Mouse (Mus musculus): ENCODE results near the gene Zfp738. TPM values are rescaled to one million over a fixed set of nuclear protein-coding genes. Genes with fewer than 3 reads are reported as not detected.
"Not testable (repeated sequence)": the region's sequence is repeated elsewhere in the genome, so short reads cannot be mapped to it uniquely, and the experiment has no call there.

Zfp738 gene
- polyA plus RNA-seq, 1 experiment from 2014 or later: 4.0 TPM

- H3K27ac ChIP-seq (replicated peaks): peak overlapping the region; percentile 69; the same call in 1 of the 2 replicates
- DNase-seq (ENCODE audit: low spot score) (peak; percentile 89), ATAC-seq (ENCODE audit: low FRiP score, low TSS enrichment) (peak; percentile 97)
- under 1% methylated on average over 17 of the region's 17 CpGs for WGBS
- no peaks in the 10 kb centered on the region for H3K27me3 ChIP-seq (ENCODE audit: control insufficient read depth, insufficient read depth, low read length)
- H3K36me3 ChIP-seq (ENCODE audit: control insufficient read depth, insufficient read depth, low read length): no peaks in the 10 kb centered on the region
- H3K9me3 ChIP-seq (ENCODE audit: control insufficient read depth, low read length): no peaks in the 10 kb centered on the region
- no peaks in the 10 kb centered on the region for H3K4me1 ChIP-seq (replicated peaks; ENCODE audit: control insufficient read depth, insufficient read depth)
- peak overlapping the region; percentile 82 for H3K4me3 ChIP-seq (ENCODE audit: low read depth, low read length)
- peak overlapping the region; percentile 82 for H3K4me2 ChIP-seq (replicated peaks; ENCODE audit: low read depth)
- peak; percentile 19; the same call in 1 of the 2 replicates for TF ChIP-seq CTCF (IDR thresholded peaks at IDR 0.05; ENCODE audit: low read depth)
- TF ChIP-seq EP300 (optimal IDR thresholded peaks at IDR 0.05): no peak
- peak overlapping the region; percentile 77 for H3K9ac ChIP-seq (ENCODE audit: low read length)
These were observed 37.1 kb upstream of the Zfp738 start for GRCm38 (mm10) chr13:67723848-67724479.

DNA sequence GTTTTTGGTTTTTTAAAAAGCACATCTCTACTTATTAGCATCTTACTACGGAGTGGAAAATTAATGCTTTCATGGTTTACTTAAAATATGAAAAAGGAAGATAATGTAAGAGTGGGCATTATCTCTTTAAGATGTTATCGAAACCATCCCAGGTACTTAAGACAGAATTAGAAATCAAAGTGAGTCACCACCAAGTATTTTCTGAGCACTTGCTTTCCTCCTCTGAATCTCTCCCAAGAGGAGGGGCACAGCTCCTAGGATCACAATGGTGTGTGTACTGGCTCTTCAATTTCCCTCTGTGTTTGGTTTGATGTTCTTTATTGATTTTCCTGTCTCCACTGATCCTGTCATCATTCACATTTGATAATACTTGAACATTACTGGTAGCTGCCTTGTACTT is 3.0 kb downstream of the Zfp738 start:
- Histone ChIP-seq H3K4me3 (ENCODE audit: low read depth, low read length) (peak overlapping the region; percentile 72), H3K4me2 (replicated peaks; ENCODE audit: low read depth) (peak overlapping the region; percentile 30)
- not testable (repeated sequence) for H3K4me1 ChIP-seq (replicated peaks; ENCODE audit: control insufficient read depth, insufficient read depth); H3K9ac ChIP-seq (ENCODE audit: low read length); H3K36me3 ChIP-seq (ENCODE audit: control insufficient read depth, insufficient read depth, low read length); H3K27ac ChIP-seq (replicated peaks); DNase-seq (ENCODE audit: low spot score); ATAC-seq (ENCODE audit: low FRiP score, low TSS enrichment); H3K9me3 ChIP-seq (ENCODE audit: control insufficient read depth, low read length); H3K27me3 ChIP-seq (ENCODE audit: control insufficient read depth, insufficient read depth, low read length)
- 54% methylated on average over 2 of the region's 2 CpGs for WGBS

DNA sequence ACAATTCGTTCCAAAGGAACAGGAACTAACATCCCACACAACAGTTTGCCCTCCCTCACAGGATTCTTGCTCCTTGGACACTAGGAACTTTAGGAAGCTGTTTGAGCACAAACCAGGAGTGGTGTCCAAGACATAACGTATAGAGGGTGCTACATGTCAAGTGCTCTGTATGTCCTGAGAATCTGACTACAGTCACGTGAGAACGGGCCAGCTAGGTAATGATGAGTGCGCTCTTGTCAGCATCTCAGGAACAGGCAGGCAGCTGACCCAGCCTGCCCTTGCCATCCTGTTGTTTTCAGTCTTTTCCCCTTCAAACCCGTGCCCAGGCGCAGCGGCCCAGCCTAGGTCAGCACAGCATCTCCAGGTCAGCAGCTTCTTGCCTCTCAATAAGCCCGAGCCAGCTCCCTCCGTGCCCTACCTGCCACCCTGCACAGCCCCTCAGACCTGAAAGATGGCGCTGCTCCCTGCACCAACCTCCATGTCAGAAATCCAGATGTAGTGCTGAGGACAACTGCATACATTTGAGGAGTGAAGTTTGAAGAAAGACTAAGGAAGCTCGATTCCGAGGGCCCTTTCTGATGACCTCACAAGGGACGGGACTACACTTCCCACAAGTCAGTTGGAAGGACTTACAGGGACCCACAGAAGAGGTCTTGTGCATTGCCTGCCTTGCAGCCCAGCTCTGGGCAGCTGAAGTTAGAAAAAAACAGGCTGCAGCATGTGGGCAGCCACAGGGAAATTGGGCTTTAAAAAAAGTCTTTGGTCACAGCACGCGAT is 3.7 kb downstream of the Zfp738 start:
- not testable (repeated sequence) for H3K36me3 ChIP-seq (ENCODE audit: control insufficient read depth, insufficient read depth, low read length); H3K4me1 ChIP-seq (replicated peaks; ENCODE audit: control insufficient read depth, insufficient read depth); H3K9me3 ChIP-seq (ENCODE audit: control insufficient read depth, low read length); H3K27me3 ChIP-seq (ENCODE audit: control insufficient read depth, insufficient read depth, low read length); H3K27ac ChIP-seq (replicated peaks)
- TF ChIP-seq CTCF (IDR thresholded peaks at IDR 0.05; ENCODE audit: low read depth): peak; percentile 30; the same call in 1 of the 2 replicates
- peak overlapping the region; percentile 76 for H3K9ac ChIP-seq (ENCODE audit: low read length)
- peak overlapping the region; percentile 72 for H3K4me3 ChIP-seq (ENCODE audit: low read depth, low read length)
- 9% methylated on average over 16 of the region's 16 CpGs for WGBS
- ATAC-seq (ENCODE audit: low FRiP score, low TSS enrichment) (peak; percentile 100), DNase-seq (ENCODE audit: low spot score) (peak; percentile 85)
- H3K4me2 ChIP-seq (replicated peaks; ENCODE audit: low read depth): peak overlapping the region; percentile 61

GRCm38 (mm10) chr13:67674902-67675301 is 12.0 kb downstream of the Zfp738 start:
- Histone ChIP-seq H3K27me3 (ENCODE audit: control insufficient read depth, insufficient read depth, low read length) (no peaks in the 10 kb centered on the region), H3K9me3 (ENCODE audit: control insufficient read depth, low read length) (no peaks in the 10 kb centered on the region), H3K27ac (replicated peaks) (no peak overlapping the region), H3K9ac (ENCODE audit: low read length) (no peak overlapping the region), H3K4me1 (replicated peaks; ENCODE audit: control insufficient read depth, insufficient read depth) (no peaks in the 10 kb centered on the region), H3K4me3 (ENCODE audit: low read depth, low read length) (no peak overlapping the region), H3K4me2 (replicated peaks; ENCODE audit: low read depth) (no peak overlapping the region), H3K36me3 (ENCODE audit: control insufficient read depth, insufficient read depth, low read length) (no peaks in the 10 kb centered on the region)
- no peak for ATAC-seq (ENCODE audit: low FRiP score, low TSS enrichment)
- WGBS: 90% methylated on average over 2 of the region's 2 CpGs
- DNase-seq (ENCODE audit: low spot score): no peak
- TF ChIP-seq CTCF (IDR thresholded peaks at IDR 0.05; ENCODE audit: low read depth): no peak
- no peak for TF ChIP-seq EP300 (optimal IDR thresholded peaks at IDR 0.05)

GRCm38 (mm10) chr13:67652496-67652895 is 34.4 kb downstream of the Zfp738 start:
- Histone ChIP-seq H3K9me3 (ENCODE audit: control insufficient read depth, low read length) (no peaks in the 10 kb centered on the region), H3K4me2 (replicated peaks; ENCODE audit: low read depth) (no peak overlapping the region), H3K4me1 (replicated peaks; ENCODE audit: control insufficient read depth, insufficient read depth) (no peaks in the 10 kb centered on the region), H3K27me3 (ENCODE audit: control insufficient read depth, insufficient read depth, low read length) (no peaks in the 10 kb centered on the region), H3K36me3 (ENCODE audit: control insufficient read depth, insufficient read depth, low read length) (no peaks in the 10 kb centered on the region), H3K27ac (replicated peaks) (no peak overlapping the region), H3K4me3 (ENCODE audit: low read depth, low read length) (no peak overlapping the region), H3K9ac (ENCODE audit: low read length) (no peak overlapping the region)
- no peak for DNase-seq (ENCODE audit: low spot score)
- 51% methylated on average over 3 of the region's 3 CpGs for WGBS
- ATAC-seq (ENCODE audit: low FRiP score, low TSS enrichment): no peak
- TF ChIP-seq EP300 (optimal IDR thresholded peaks at IDR 0.05): no peak
- no peak for TF ChIP-seq CTCF (IDR thresholded peaks at IDR 0.05; ENCODE audit: low read depth)
